Mouse (Mus musculus) G1E (cell line): ENCODE data around the gene Pdcd7.

ENCODE experiments used
- CTCF ChIP-seq: IDR thresholded peaks from 2 replicates; pipeline ENCODE4 v1.5.1; 2012; ENCODE audit warnings: low read depth, low read length, inconsistent platforms, mixed read lengths
- POLR2AphosphoS5 ChIP-seq: IDR thresholded peaks from 2 replicates; pipeline ENCODE4 v1.6.1; 2012; ENCODE audit warnings: low read depth, low read length, inconsistent platforms; ENCODE audit not compliant: insufficient replicate concordance

DNA sequence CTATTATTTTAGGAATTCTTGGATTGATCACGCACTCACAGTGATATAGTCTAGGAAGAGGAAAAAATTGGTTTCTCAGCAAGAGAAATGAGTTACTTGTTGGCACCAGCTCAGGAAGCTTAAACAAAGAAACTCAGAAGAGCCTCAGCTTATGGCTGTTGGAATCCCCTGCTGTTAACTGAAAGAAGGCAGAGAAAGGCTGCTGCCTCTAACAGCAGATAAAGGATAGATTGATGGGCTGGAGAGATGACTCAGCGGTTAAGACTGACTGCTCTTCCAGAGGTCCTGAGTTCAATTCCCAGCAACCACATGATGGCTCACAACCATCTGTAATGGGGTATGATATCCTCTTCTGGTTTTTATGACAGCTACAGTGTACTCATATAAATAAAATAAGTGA, 18.5 kb upstream of the Pdcd7 start:
- TF ChIP-seq CTCF = no peak
- TF ChIP-seq POLR2AphosphoS5 = no peak
